Mouse (Mus musculus): ENCODE measurements around the gene Sfi1. TPM values are rescaled to one million over a fixed set of nuclear protein-coding genes. Genes with fewer than 3 reads are reported as not detected.

Sfi1 gene
- polyA plus RNA-seq, 1 experiment from 2014 or later, result 14.4 TPM

Other genes with a start within 250 kb of the Sfi1 start
- gene Eif4enif1, start 8.9 kb upstream of the Sfi1 start, polyA plus RNA-seq (2015; fragmentation: Nextera tagmentation; extraction: Ambion mirVana), result 44.9 and 55.7 TPM in 2 replicates
- 223 and 232 TPM in 2 replicates for gene Drg1, start 73.0 kb upstream of the Sfi1 start, polyA plus RNA-seq (2015; fragmentation: Nextera tagmentation; extraction: Ambion mirVana)
- gene Patz1, start 95.4 kb upstream of the Sfi1 start, polyA plus RNA-seq (2015; fragmentation: Nextera tagmentation; extraction: Ambion mirVana), result 39.9 and 42.0 TPM in 2 replicates
- gene Pik3ip1, start 136.9 kb upstream of the Sfi1 start, polyA plus RNA-seq (2015; fragmentation: Nextera tagmentation; extraction: Ambion mirVana), result 10.6 and 12.1 TPM in 2 replicates
- gene Limk2, start 215.7 kb upstream of the Sfi1 start, polyA plus RNA-seq (2015; fragmentation: Nextera tagmentation; extraction: Ambion mirVana), result 70.5 and 75.9 TPM in 2 replicates

Measured in stomach, embryonic 15.5 days (tissue).